ENCODE assay signal across 8 mouse cellular contexts in genomic region chr1:180249666-180250440, GRCm38 (mm10). TPM values are rescaled to one million over a fixed set of nuclear protein-coding genes. Genes with fewer than 3 reads are reported as not detected.
DNase-seq lines count a peak whose midpoint lies in the region; ATAC-seq and TF ChIP-seq lines count a peak whose summit lies in the region.

No protein-coding gene starts in this region.

- WGBS in forebrain, postnatal 0 days = 15% methylated on average over 20 of the region's 20 CpGs
- WGBS in hindbrain, embryonic 10.5 days = 22% methylated on average over 20 of the region's 20 CpGs

- no peak overlapping the region for H3K27ac ChIP-seq in forebrain, postnatal 0 days (ENCODE audit: low read depth, low read length)
- H3K27ac ChIP-seq in hindbrain, embryonic 10.5 days = no peak overlapping the region

- H3K9ac ChIP-seq in forebrain, postnatal 0 days = 0 out of 2 replicates have a peak overlapping the region, but pooled peaks have one; percentile 28

- H3K4me3 ChIP-seq in forebrain, postnatal 0 days (ENCODE audit: low read depth, low read length) = no peak overlapping the region
- H3K4me3 ChIP-seq in hindbrain, embryonic 10.5 days = peak overlapping the region; percentile 27; the same call in 1 of the 2 replicates

- no peaks in the 10 kb centered on the region for H3K27me3 ChIP-seq in forebrain, postnatal 0 days (ENCODE audit: insufficient read depth, low read length)
- H3K27me3 ChIP-seq in hindbrain, embryonic 10.5 days (ENCODE audit: insufficient read depth, poor library complexity, severe bottlenecking) = peaks cover 15% of the 10 kb centered on the region

- peak overlapping the region; percentile 18 for H3K4me2 ChIP-seq in forebrain, postnatal 0 days (ENCODE audit: low read depth)

- no peaks in the 10 kb centered on the region for H3K36me3 ChIP-seq in forebrain, postnatal 0 days (ENCODE audit: insufficient read depth)
- no peaks in the 10 kb centered on the region for H3K36me3 ChIP-seq in hindbrain, embryonic 10.5 days

- TF ChIP-seq CTCF in forebrain, postnatal 0 days (IDR thresholded peaks at IDR 0.05; ENCODE audit: low read depth) = no peak

- H3K4me1 ChIP-seq in forebrain, postnatal 0 days (ENCODE audit: insufficient read depth) = peaks cover 5% of the 10 kb centered on the region; the same call in 1 of the 2 replicates
- H3K4me1 ChIP-seq in hindbrain, embryonic 10.5 days (replicated peaks) = peaks cover 20% of the 10 kb centered on the region

- DNase-seq in adipocyte (ENCODE audit: low spot score) = peak; percentile 69
- DNase-seq in cerebellum, adult 18-20 months = peak; percentile 85 to 88
- DNase-seq in forebrain, postnatal 0 days = peak; percentile 71
- peak; percentile 44 for DNase-seq in hindbrain, embryonic 10.5 days (ENCODE audit: low spot score)
- DNase-seq in layer of hippocampus, adult 9-11 months = peak; percentile 67
- DNase-seq in lung, postnatal 14 days = peak; percentile 71
- DNase-seq in retina, postnatal 7 days (ENCODE audit: low read depth, low spot score) = peak; percentile 34
- no peak for DNase-seq in thymus, postnatal 10 days (ENCODE audit: low spot score in 2 of 2)

- no peaks in the 10 kb centered on the region for H3K9me3 ChIP-seq in forebrain, postnatal 0 days (ENCODE audit: low read length)
- H3K9me3 ChIP-seq in hindbrain, embryonic 10.5 days = no peaks in the 10 kb centered on the region

- ATAC-seq in forebrain, postnatal 0 days = peak; percentile 80

RNA-seq across cellular contexts. Expression of gene Psen2, which starts 13.4 kb away (rescaled TPM):
- total RNA-seq in forebrain, postnatal 0 days (2014; rRNA removed) = 18.9 and 22.8 TPM in 2 replicates
- 16.0 and 17.9 TPM in 2 replicates for polyA plus RNA-seq in forebrain, postnatal 0 days (2015; fragmentation: Nextera tagmentation; extraction: Ambion mirVana)
- 6.8 and 8.3 TPM in 2 replicates for polyA plus RNA-seq in hindbrain, embryonic 10.5 days (2016; fragmentation: Nextera tagmentation; extraction: Ambion mirVana)

RNA-seq across cellular contexts. Expression of gene Coq8a, which starts 50.5 kb away (rescaled TPM):
- 1.8 and 3.2 TPM in 2 replicates for total RNA-seq in forebrain, postnatal 0 days (2014; rRNA removed)
- 7.1 and 7.3 TPM in 2 replicates for polyA plus RNA-seq in forebrain, postnatal 0 days (2015; fragmentation: Nextera tagmentation; extraction: Ambion mirVana)
- polyA plus RNA-seq in hindbrain, embryonic 10.5 days (2016; fragmentation: Nextera tagmentation; extraction: Ambion mirVana) = 1.8 and 2.0 TPM in 2 replicates

Comparison
In these comparisons a context has a peak if more than half of its experiments do, and no peak if none do; other contexts are left out.
1. DNase-seq: peak in adipocyte (single experiment), cerebellum, adult 18-20 months (2 of 2), forebrain, postnatal 0 days (single experiment), hindbrain, embryonic 10.5 days (single experiment), layer of hippocampus, adult 9-11 months (single experiment), lung, postnatal 14 days (single experiment) and retina, postnatal 7 days (single experiment); none in thymus, postnatal 10 days (0 of 2).